Mouse (Mus musculus) neural tube, embryonic 11.5 days (tissue): Measurements from ENCODE around the gene Ncoa1. TPM values are rescaled to one million over a fixed set of nuclear protein-coding genes. Genes with fewer than 3 reads are reported as not detected.
"Not testable (repeated sequence)": the region's sequence is repeated elsewhere in the genome, so short reads cannot be mapped to it uniquely, and the experiment has no call there.

Source experiments
- ATAC-seq: fragments of 200-750 bp; cut with Nextera tagmentation; 2 replicates; pipeline ENCODE4 v1.8.0; 2017; ENCODE audit warnings: moderate number of reproducible peaks, mild to moderate bottlenecking, moderate TSS enrichment, moderate library complexity; ENCODE audit not compliant: insufficient read depth, low FRiP score, low TSS enrichment
- DNase-seq: peaks from one replicate; pipeline ENCODE4 v3.0.0-alpha.2; 2015; ENCODE audit warnings: low spot score
- H3K27ac ChIP-seq: fragments of 300-500 bp; sonication (generic); 2 replicates; pipeline ENCODE4 v1.5.1; 2014; ENCODE audit warnings: low read depth, mild to moderate bottlenecking, low read length
- H3K27me3 ChIP-seq: fragments of 300-500 bp; sonication (generic); 2 replicates; pipeline ENCODE4 v1.6.1; 2014; ENCODE audit warnings: mild to moderate bottlenecking, low read length, mixed read lengths; ENCODE audit not compliant: control insufficient read depth, insufficient read depth
- H3K36me3 ChIP-seq: fragments of 300-500 bp; sonication (generic); 2 replicates; pipeline ENCODE4 v1.6.1; 2014; ENCODE audit warnings: mild to moderate bottlenecking, low read length, moderate library complexity, mixed read lengths; ENCODE audit not compliant: control insufficient read depth, insufficient read depth
- H3K4me1 ChIP-seq: fragments of 300-500 bp; sonication (generic); 2 replicates; pipeline ENCODE4 v1.6.1; 2014; ENCODE audit warnings: low read length, mixed read lengths; ENCODE audit not compliant: control insufficient read depth, insufficient read depth
- H3K4me2 ChIP-seq: fragments of 300-500 bp; sonication (generic); 2 replicates; pipeline ENCODE4 v1.6.1; 2014; ENCODE audit warnings: low read depth, mild to moderate bottlenecking, moderate library complexity
- H3K4me3 ChIP-seq: fragments of 300-500 bp; sonication (generic); 2 replicates; pipeline ENCODE4 v1.5.1; 2014; ENCODE audit warnings: low read depth, low read length
- H3K9ac ChIP-seq: fragments of 300-500 bp; sonication (generic); 2 replicates; pipeline ENCODE4 v1.6.1; 2014; ENCODE audit warnings: mild to moderate bottlenecking, low read length
- H3K9me3 ChIP-seq: fragments of 300-500 bp; sonication (generic); 2 replicates; pipeline ENCODE4 v1.6.1; 2016; ENCODE audit warnings: low read length; ENCODE audit not compliant: control insufficient read depth
- WGBS: fragments of 180-500 bp; shearing (Covaris S2); extraction: QIAGEN DNeasy Blood & Tissue Kit; methylation state at CpG from one replicate; pipeline ENCODE4 v1.1.7; 2014; 5-methylcytosine and 5-hydroxymethylcytosine counted together
- polyA plus RNA-seq: library from polyadenylated mRNA; unstranded; fragments of >200 nt; fragmentation: Nextera tagmentation; extraction: Ambion mirVana; gene quantifications from 2 replicates; pipeline ENCODE4 v1.2.1, GENCODE M21; 2014

The Ncoa1 gene
- polyA plus RNA-seq, 1 experiment from 2014 or later: 9.3 TPM

GRCm38 (mm10) chr12:4371406-4371805 lies 105.6 kb downstream of the Ncoa1 start:
- no peak for DNase-seq
- Histone ChIP-seq H3K9me3 (no peaks in the 10 kb centered on the region), H3K36me3 (no peaks in the 10 kb centered on the region), H3K4me3 (no peak overlapping the region), H3K4me1 (no peaks in the 10 kb centered on the region), H3K4me2 (no peak overlapping the region), H3K27ac (no peak overlapping the region), H3K9ac (no peak overlapping the region), H3K27me3 (no peaks in the 10 kb centered on the region)
- 69% methylated on average over 1 of the region's 1 CpGs for WGBS
- no peak for ATAC-seq

GRCm38 (mm10) chr12:4365951-4366350 lies 111.0 kb downstream of the Ncoa1 start:
- no peak overlapping the region for H3K4me3 ChIP-seq
- H3K36me3 ChIP-seq: no peaks in the 10 kb centered on the region
- 92% methylated on average over 1 of the region's 1 CpGs for WGBS
- H3K9ac ChIP-seq: no peak overlapping the region
- H3K27me3 ChIP-seq: no peaks in the 10 kb centered on the region
- no peak for ATAC-seq
- H3K4me1 ChIP-seq: no peaks in the 10 kb centered on the region
- no peak for DNase-seq
- no peak overlapping the region for H3K27ac ChIP-seq
- H3K4me2 ChIP-seq: no peak overlapping the region
- H3K9me3 ChIP-seq: no peaks in the 10 kb centered on the region

GRCm38 (mm10) chr12:4359475-4359874 lies 117.5 kb downstream of the Ncoa1 start:
- no peaks in the 10 kb centered on the region for H3K27me3 ChIP-seq
- 0 out of 2 replicates have a peak, but pooled peaks cover 2% of the 10 kb centered on the region for H3K4me1 ChIP-seq
- H3K9ac ChIP-seq: no peak overlapping the region
- no peak overlapping the region for H3K4me3 ChIP-seq
- ATAC-seq: no peak
- H3K4me2 ChIP-seq: no peak overlapping the region
- no peaks in the 10 kb centered on the region for H3K9me3 ChIP-seq
- 50% methylated on average over 1 of the region's 1 CpGs for WGBS
- DNase-seq: no peak
- H3K36me3 ChIP-seq: no peaks in the 10 kb centered on the region
- no peak overlapping the region for H3K27ac ChIP-seq

- not testable (repeated sequence) for H3K27ac ChIP-seq, DNase-seq, H3K4me3 ChIP-seq, H3K9me3 ChIP-seq, H3K4me1 ChIP-seq, H3K36me3 ChIP-seq, ATAC-seq, H3K4me2 ChIP-seq, H3K9ac ChIP-seq, H3K27me3 ChIP-seq
- WGBS: 32% methylated on average over 2 of the region's 2 CpGs
Observed at GRCm38 (mm10) chr12:4358653-4359052, 118.3 kb downstream of the Ncoa1 start.

- Histone ChIP-seq H3K27ac (no peak overlapping the region), H3K9ac (no peak overlapping the region), H3K4me2 (no peak overlapping the region), H3K4me3 (no peak overlapping the region), H3K36me3 (no peaks in the 10 kb centered on the region), H3K4me1 (0 out of 2 replicates have a peak, but pooled peaks cover 2% of the 10 kb centered on the region), H3K27me3 (no peaks in the 10 kb centered on the region), H3K9me3 (no peaks in the 10 kb centered on the region)
- 90% methylated on average over 4 of the region's 4 CpGs for WGBS
- DNase-seq (no peak), ATAC-seq (no peak)
Observed at GRCm38 (mm10) chr12:4358100-4358499, 118.9 kb downstream of the Ncoa1 start.

GRCm38 (mm10) chr12:4356834-4357445 lies 120.0 kb downstream of the Ncoa1 start:
- ATAC-seq: no peak
- no peak overlapping the region for H3K9ac ChIP-seq
- 0 out of 2 replicates have a peak, but pooled peaks cover 2% of the 10 kb centered on the region for H3K4me1 ChIP-seq
- H3K4me2 ChIP-seq: no peak overlapping the region
- no peaks in the 10 kb centered on the region for H3K27me3 ChIP-seq
- H3K27ac ChIP-seq: no peak overlapping the region
- H3K4me3 ChIP-seq: no peak overlapping the region
- DNase-seq: no peak
- WGBS: 75% methylated on average over 5 of the region's 5 CpGs
- no peaks in the 10 kb centered on the region for H3K9me3 ChIP-seq
- H3K36me3 ChIP-seq: no peaks in the 10 kb centered on the region

GRCm38 (mm10) chr12:4355019-4355730 lies 121.8 kb downstream of the Ncoa1 start:
- Histone ChIP-seq H3K9ac (no peak overlapping the region), H3K36me3 (no peaks in the 10 kb centered on the region), H3K27me3 (no peaks in the 10 kb centered on the region), H3K4me2 (no peak overlapping the region), H3K4me1 (0 out of 2 replicates have a peak, but pooled peaks cover 2% of the 10 kb centered on the region), H3K27ac (no peak overlapping the region), H3K4me3 (no peak overlapping the region), H3K9me3 (no peaks in the 10 kb centered on the region)
- ATAC-seq (no peak), DNase-seq (no peak)
- 86% methylated on average over 2 of the region's 2 CpGs for WGBS

- Histone ChIP-seq H3K36me3 (no peaks in the 10 kb centered on the region), H3K27ac (no peak overlapping the region), H3K4me1 (no peaks in the 10 kb centered on the region), H3K27me3 (no peaks in the 10 kb centered on the region), H3K9me3 (no peaks in the 10 kb centered on the region), H3K9ac (no peak overlapping the region), H3K4me2 (no peak overlapping the region), H3K4me3 (no peak overlapping the region)
- ATAC-seq: no peak
- WGBS: 67% methylated on average over 2 of the region's 2 CpGs
- DNase-seq: no peak
Observed at GRCm38 (mm10) chr12:4343216-4343615, 133.8 kb downstream of the Ncoa1 start.

GRCm38 (mm10) chr12:4342087-4342486 lies 134.9 kb downstream of the Ncoa1 start:
- WGBS: 77% methylated on average over 3 of the region's 3 CpGs
- Histone ChIP-seq H3K4me3 (no peak overlapping the region), H3K4me2 (no peak overlapping the region), H3K27ac (no peak overlapping the region), H3K27me3 (no peaks in the 10 kb centered on the region), H3K36me3 (no peaks in the 10 kb centered on the region), H3K9me3 (no peaks in the 10 kb centered on the region), H3K9ac (no peak overlapping the region), H3K4me1 (no peaks in the 10 kb centered on the region)
- DNase-seq (no peak), ATAC-seq (no peak)
